Mouse (Mus musculus) cortical plate, adult 2 months (tissue): ENCODE measurements around the gene Pyroxd1.

Experiments used
- CTCF ChIP-seq: fragments of 200-500 bp; IDR thresholded peaks from 2 replicates; pipeline ENCODE4 v1.5.1; 2011; ENCODE audit warnings: mild to moderate bottlenecking, control low read depth, low read length; ENCODE audit not compliant: insufficient read depth; ENCODE audit errors: extremely low read depth
- POLR2A ChIP-seq: fragments of 200-500 bp; IDR thresholded peaks from 2 replicates; pipeline ENCODE4 v1.6.1; 2011; ENCODE audit warnings: mild to moderate bottlenecking, low read length, control low read depth; ENCODE audit not compliant: insufficient read depth; ENCODE audit errors: extremely low read depth

- TF ChIP-seq POLR2A = no peak
- no peak for TF ChIP-seq CTCF
These were observed 24.1 kb downstream of the Pyroxd1 start for GRCm38 (mm10) chr6:142369568-142369967.
